Mouse (Mus musculus): ENCODE results near the gene Ptpn21. TPM values are rescaled to one million over a fixed set of nuclear protein-coding genes. Genes with fewer than 3 reads are reported as not detected.

Gene Ptpn21
- polyA plus RNA-seq, 1 experiment from 2014 or later, result 6.4 TPM

DNA sequence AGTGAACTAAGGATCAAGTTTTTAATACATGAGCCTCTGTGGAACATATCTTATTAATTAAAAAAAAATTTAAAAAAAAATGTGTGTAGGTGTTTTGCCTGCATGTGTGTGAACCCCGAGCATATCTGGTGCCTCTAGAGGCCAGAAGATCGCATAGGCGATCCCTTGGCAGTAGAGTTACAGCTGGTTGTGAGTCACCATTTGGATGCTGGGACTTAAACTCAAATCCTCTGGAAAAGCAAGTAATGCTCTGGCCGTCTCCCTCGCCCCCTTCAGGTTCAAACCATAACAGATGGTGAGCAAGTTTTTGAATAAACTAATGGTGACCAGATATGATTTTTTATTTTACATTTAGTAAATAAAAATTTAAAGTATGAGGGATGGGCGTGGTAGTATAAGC, 20.4 kb upstream of the Ptpn21 start:
- Histone ChIP-seq H3K9me3 (replicated peaks; ENCODE audit: low read length) (no peaks in the 10 kb centered on the region), H3K9ac (ENCODE audit: low read depth, low read length) (no peak overlapping the region), H3K4me3 (replicated peaks; ENCODE audit: low read depth, low read length) (no peak overlapping the region), H3K4me2 (ENCODE audit: low read length) (no peak overlapping the region), H3K4me1 (replicated peaks; ENCODE audit: insufficient read depth, low read length) (no peaks in the 10 kb centered on the region), H3K27me3 (ENCODE audit: insufficient read depth, low read length) (no peaks in the 10 kb centered on the region), H3K36me3 (ENCODE audit: insufficient read depth, low read length) (peaks cover 34% of the 10 kb centered on the region), H3K27ac (no peak overlapping the region)
- WGBS, result 82% methylated on average over 6 of the region's 6 CpGs
- ATAC-seq (replicated peaks; ENCODE audit: low FRiP score, low read depth) (no peak), DNase-seq (ENCODE audit: low spot score) (no peak)
- peak; percentile 31; the same call in 1 of the 2 replicates for TF ChIP-seq CTCF (IDR thresholded peaks at IDR 0.05; ENCODE audit: low read depth)

DNA sequence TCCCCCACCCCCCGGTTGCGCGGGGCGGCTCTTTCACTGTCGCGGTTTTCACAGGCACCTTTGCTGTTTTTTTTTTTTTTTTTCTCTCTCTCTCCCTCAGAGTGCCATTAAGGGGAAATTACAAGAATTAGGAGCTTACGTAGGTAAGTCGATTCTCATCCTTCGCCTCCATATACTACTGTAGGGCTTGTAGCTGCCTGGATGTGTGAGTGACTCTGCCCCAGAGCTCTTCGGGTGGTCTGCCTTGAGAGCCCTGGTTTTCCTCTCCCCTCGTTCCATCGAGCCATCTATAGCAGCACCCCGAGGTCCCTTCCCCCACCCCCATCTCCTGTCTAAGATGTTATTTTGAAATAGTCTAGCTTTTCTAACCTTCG, 10.2 kb upstream of the Ptpn21 start:
- Histone ChIP-seq H3K4me3 (replicated peaks; ENCODE audit: low read depth, low read length) (peak overlapping the region; percentile 96), H3K27me3 (ENCODE audit: insufficient read depth, low read length) (no peaks in the 10 kb centered on the region), H3K27ac (peak overlapping the region; percentile 93), H3K9ac (ENCODE audit: low read depth, low read length) (peak overlapping the region; percentile 94), H3K36me3 (ENCODE audit: insufficient read depth, low read length) (no peaks in the 10 kb centered on the region), H3K9me3 (replicated peaks; ENCODE audit: low read length) (no peaks in the 10 kb centered on the region), H3K4me1 (replicated peaks; ENCODE audit: insufficient read depth, low read length) (no peaks in the 10 kb centered on the region; the same call in 1 of the 2 replicates), H3K4me2 (ENCODE audit: low read length) (peak overlapping the region; percentile 67)
- TF ChIP-seq CTCF (IDR thresholded peaks at IDR 0.05; ENCODE audit: low read depth), result no peak
- WGBS, result under 1% methylated on average over 14 of the region's 14 CpGs
- peak; percentile 25 for DNase-seq (ENCODE audit: low spot score)
- peak; percentile 43; the same call in 1 of the 2 replicates for ATAC-seq (replicated peaks; ENCODE audit: low FRiP score, low read depth)

DNA sequence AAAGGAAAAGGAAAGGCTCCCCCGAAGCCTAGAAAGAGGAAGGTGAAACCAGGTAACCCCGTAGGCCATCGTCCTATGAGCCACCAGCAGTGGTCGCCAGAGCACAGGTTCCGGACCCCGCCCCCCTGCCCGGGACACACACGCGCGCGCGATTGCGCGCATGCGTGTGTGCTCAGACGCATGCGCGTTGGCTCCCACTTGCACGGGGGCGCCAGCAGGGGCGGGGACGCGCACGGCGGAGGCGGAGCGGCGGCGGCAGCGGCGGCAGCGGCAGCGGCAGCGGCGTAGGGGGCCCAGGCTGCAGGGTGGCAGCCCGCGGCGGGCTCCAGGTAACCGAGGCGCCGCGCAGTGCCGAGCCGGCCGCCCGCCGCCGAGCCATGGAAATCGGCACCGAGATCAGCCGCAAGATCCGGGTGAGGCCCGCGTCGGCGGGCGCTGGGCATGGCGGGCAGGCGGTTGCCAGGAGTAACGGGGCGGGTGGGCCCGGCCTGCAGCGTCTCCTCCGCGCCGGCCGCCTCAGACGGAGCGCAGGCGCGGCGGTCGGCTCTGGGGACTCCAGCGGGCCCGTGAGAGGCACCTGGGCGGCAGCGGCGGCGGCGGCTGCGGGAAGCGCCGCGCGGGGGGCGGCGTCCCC, 9.7 kb upstream of the Ptpn21 start, which contains the start of gene Zc3h14:
Zc3h14 (plus strand) TSS at position 219 of the 634 bp plus-strand sequence.
- Histone ChIP-seq H3K9ac (ENCODE audit: low read depth, low read length) (peak within 1 kb of the TSS; percentile 94), H3K4me2 (ENCODE audit: low read length) (peak within 1 kb of the TSS; percentile 67), H3K4me3 (replicated peaks; ENCODE audit: low read depth, low read length) (peak within 1 kb of the TSS; percentile 96), H3K4me1 (replicated peaks; ENCODE audit: insufficient read depth, low read length) (no peaks in the 10 kb centered on the region; the same call in 1 of the 2 replicates), H3K27ac (peak within 1 kb of the TSS; percentile 93), H3K27me3 (ENCODE audit: insufficient read depth, low read length) (no peaks in the 10 kb centered on the region), H3K9me3 (replicated peaks; ENCODE audit: low read length) (no peaks in the 10 kb centered on the region), H3K36me3 (ENCODE audit: insufficient read depth, low read length) (no peaks in the 10 kb centered on the region)
- peak; percentile 93 for DNase-seq (ENCODE audit: low spot score)
- WGBS, result under 1% methylated on average over 65 of the region's 87 CpGs
- peak; percentile 91 for ATAC-seq (replicated peaks; ENCODE audit: low FRiP score, low read depth)
- TF ChIP-seq CTCF (IDR thresholded peaks at IDR 0.05; ENCODE audit: low read depth), result peak; percentile 72

DNA sequence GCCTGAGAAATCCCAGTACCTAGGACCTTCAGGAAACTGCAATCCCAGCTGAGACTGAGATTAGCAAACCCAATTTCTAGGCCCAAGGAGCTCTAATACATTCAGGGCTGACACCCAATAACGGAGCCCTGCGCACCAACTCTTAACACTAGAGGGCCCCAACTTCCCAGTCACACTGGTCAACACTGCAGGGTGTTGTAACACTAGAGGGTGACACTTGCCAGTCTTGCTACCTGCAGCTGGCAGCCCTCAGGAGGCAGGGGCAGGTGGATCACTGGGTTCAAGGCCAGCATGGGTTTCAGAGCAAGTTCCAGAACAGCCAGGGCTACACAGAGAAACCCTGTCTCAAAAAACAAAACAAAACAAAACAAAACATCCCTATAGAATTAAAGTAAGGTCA, 8.9 kb upstream of the Ptpn21 start:
- peak overlapping the region; percentile 40; the same call in 1 of the 2 replicates for H3K4me2 ChIP-seq (ENCODE audit: low read length)
- TF ChIP-seq CTCF (IDR thresholded peaks at IDR 0.05; ENCODE audit: low read depth), result peak; percentile 75
- H3K9me3 ChIP-seq (replicated peaks; ENCODE audit: low read length), result no peaks in the 10 kb centered on the region
- DNase-seq (ENCODE audit: low spot score) (peak; percentile 80), ATAC-seq (replicated peaks; ENCODE audit: low FRiP score, low read depth) (peak; percentile 80)
- H3K27ac ChIP-seq, result no peak overlapping the region
- H3K36me3 ChIP-seq (ENCODE audit: insufficient read depth, low read length), result no peaks in the 10 kb centered on the region
- no peaks in the 10 kb centered on the region; the same call in 1 of the 2 replicates for H3K4me1 ChIP-seq (replicated peaks; ENCODE audit: insufficient read depth, low read length)
- 0 out of 2 replicates have a peak overlapping the region, but pooled peaks have one; percentile 96 for H3K4me3 ChIP-seq (replicated peaks; ENCODE audit: low read depth, low read length)
- WGBS, result 31% methylated on average over 2 of the region's 2 CpGs
- H3K27me3 ChIP-seq (ENCODE audit: insufficient read depth, low read length), result no peaks in the 10 kb centered on the region
- no peak overlapping the region for H3K9ac ChIP-seq (ENCODE audit: low read depth, low read length)

DNA sequence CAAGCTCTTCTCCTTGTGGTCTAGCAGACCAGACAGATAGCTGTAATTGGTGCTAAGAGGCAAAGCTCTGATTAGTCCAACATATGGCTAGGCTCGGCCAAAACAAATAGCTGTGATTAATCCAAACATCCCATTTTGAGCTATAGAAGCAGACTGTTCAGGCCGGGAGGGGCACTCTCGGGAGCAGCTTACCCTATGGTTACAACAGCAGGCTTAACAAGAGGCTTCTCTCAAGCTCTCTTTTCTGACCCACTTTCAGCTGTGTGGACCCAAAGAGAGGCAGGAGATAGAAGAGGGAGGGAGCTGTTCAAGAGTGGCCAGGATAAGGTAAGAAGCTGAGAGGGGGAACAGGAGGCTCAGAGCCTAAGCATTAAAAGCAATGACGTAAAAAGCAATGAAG, 8.4 kb upstream of the Ptpn21 start:
- no peaks in the 10 kb centered on the region; the same call in 1 of the 2 replicates for H3K4me1 ChIP-seq (replicated peaks; ENCODE audit: insufficient read depth, low read length)
- TF ChIP-seq CTCF (IDR thresholded peaks at IDR 0.05; ENCODE audit: low read depth), result no peak
- no peak for ATAC-seq (replicated peaks; ENCODE audit: low FRiP score, low read depth)
- WGBS, result 60% methylated on average over 4 of the region's 4 CpGs
- H3K9ac ChIP-seq (ENCODE audit: low read depth, low read length), result no peak overlapping the region
- H3K4me3 ChIP-seq (replicated peaks; ENCODE audit: low read depth, low read length), result no peak overlapping the region
- no peaks in the 10 kb centered on the region for H3K27me3 ChIP-seq (ENCODE audit: insufficient read depth, low read length)
- no peak overlapping the region for H3K4me2 ChIP-seq (ENCODE audit: low read length)
- H3K9me3 ChIP-seq (replicated peaks; ENCODE audit: low read length), result no peaks in the 10 kb centered on the region
- no peak overlapping the region for H3K27ac ChIP-seq
- H3K36me3 ChIP-seq (ENCODE audit: insufficient read depth, low read length), result no peaks in the 10 kb centered on the region
- DNase-seq (ENCODE audit: low spot score), result no peak

GRCm38 (mm10) chr12:98741011-98741501, 3.9 kb upstream of the Ptpn21 start:
- Histone ChIP-seq H3K9ac (ENCODE audit: low read depth, low read length) (no peak overlapping the region), H3K27ac (no peak overlapping the region), H3K9me3 (replicated peaks; ENCODE audit: low read length) (no peaks in the 10 kb centered on the region), H3K4me2 (ENCODE audit: low read length) (no peak overlapping the region), H3K36me3 (ENCODE audit: insufficient read depth, low read length) (no peaks in the 10 kb centered on the region), H3K4me1 (replicated peaks; ENCODE audit: insufficient read depth, low read length) (no peaks in the 10 kb centered on the region; the same call in none of the 2 replicates), H3K4me3 (replicated peaks; ENCODE audit: low read depth, low read length) (no peak overlapping the region), H3K27me3 (ENCODE audit: insufficient read depth, low read length) (no peaks in the 10 kb centered on the region)
- DNase-seq (ENCODE audit: low spot score) (no peak), ATAC-seq (replicated peaks; ENCODE audit: low FRiP score, low read depth) (no peak)
- WGBS, result 71% methylated on average over 3 of the region's 3 CpGs
- no peak for TF ChIP-seq CTCF (IDR thresholded peaks at IDR 0.05; ENCODE audit: low read depth)

Data from kidney, postnatal 0 days (tissue).